8 mouse cellular contexts compared by ENCODE assay signal in the genomic region with DNA sequence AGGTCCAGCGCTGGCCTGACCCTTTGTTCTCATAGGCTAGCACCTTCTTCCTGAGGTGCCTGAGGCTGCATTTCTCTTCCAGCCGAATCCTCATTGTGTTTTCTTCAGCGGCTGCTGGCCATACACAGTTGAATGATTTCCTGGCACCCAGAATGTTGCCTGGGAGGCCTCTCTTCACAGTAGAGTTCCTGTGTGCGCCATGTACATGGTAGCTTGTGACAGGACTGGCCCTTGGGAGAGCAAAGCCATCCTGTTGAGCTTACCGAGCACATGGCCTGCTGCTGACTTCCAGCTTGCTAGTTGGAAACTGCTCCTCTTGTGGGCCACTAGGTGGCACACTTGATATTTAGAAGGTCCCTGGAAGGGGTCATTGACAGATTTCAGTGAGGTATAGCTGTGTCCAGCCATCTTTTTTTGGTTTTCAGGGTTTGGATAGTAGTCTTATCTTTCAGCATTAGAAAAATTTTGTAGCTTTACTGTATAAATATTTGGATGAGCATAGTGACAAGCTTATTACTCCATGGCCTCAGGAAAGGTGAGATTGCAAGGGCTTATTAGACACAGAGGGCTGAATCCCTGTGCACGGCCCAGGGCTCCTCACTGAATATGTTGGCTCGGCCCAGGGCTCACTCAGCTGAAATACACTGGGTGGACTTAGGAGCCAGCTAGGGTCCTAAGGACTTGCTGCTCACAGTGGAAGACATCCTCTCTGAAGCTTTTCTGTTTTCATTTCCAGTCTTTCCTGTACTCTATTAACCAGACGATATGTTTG. TPM values are rescaled to one million over a fixed set of nuclear protein-coding genes. Genes with fewer than 3 reads are reported as not detected.
DNase-seq lines count a peak whose midpoint lies in the region; ATAC-seq lines count a peak whose summit lies in the region.

No protein-coding gene starts in this region.

- no peak overlapping the region for H3K4me3 ChIP-seq in kidney, embryonic 15.5 days (replicated peaks)
- no peak overlapping the region for H3K4me3 ChIP-seq in midbrain, embryonic 10.5 days

- peak; percentile 36 to 75 for DNase-seq in adrenal gland, adult (ENCODE audit: inconsistent age in 2 of 2, low spot score in 1 of 2)
- DNase-seq in adrenal gland, adult 8-10 months = no peak
- peak; percentile 84 for DNase-seq in 3T3-L1 (ENCODE audit: low read depth, low spot score)
- peak; percentile 46 for DNase-seq in cerebellum, adult 11 months
- DNase-seq in midbrain, embryonic 10.5 days (ENCODE audit: low spot score) = peak; percentile 24
- no peak for DNase-seq in natural killer cell, adult 2 months (ENCODE audit: low spot score in 2 of 2)

- WGBS in kidney, embryonic 15.5 days = 62% methylated on average over 8 of the region's 8 CpGs
- 73% methylated on average over 8 of the region's 8 CpGs for WGBS in midbrain, embryonic 10.5 days

- no peaks in the 10 kb centered on the region for H3K4me1 ChIP-seq in kidney, embryonic 15.5 days
- no peaks in the 10 kb centered on the region for H3K4me1 ChIP-seq in midbrain, embryonic 10.5 days

- no peaks in the 10 kb centered on the region for H3K27me3 ChIP-seq in kidney, embryonic 15.5 days
- H3K27me3 ChIP-seq in midbrain, embryonic 10.5 days (ENCODE audit: low read depth, poor library complexity, severe bottlenecking) = no peaks in the 10 kb centered on the region

- no peak overlapping the region for H3K9ac ChIP-seq in kidney, embryonic 15.5 days

- no peaks in the 10 kb centered on the region for H3K9me3 ChIP-seq in kidney, embryonic 15.5 days (replicated peaks)
- no peaks in the 10 kb centered on the region for H3K9me3 ChIP-seq in midbrain, embryonic 10.5 days (replicated peaks)

- H3K36me3 ChIP-seq in kidney, embryonic 15.5 days = peaks cover 83% of the 10 kb centered on the region
- H3K36me3 ChIP-seq in midbrain, embryonic 10.5 days = peaks cover 87% of the 10 kb centered on the region

- ATAC-seq in granulocyte monocyte progenitor cell, adult 5-6 weeks (replicated peaks; ENCODE audit: poor library complexity, severe bottlenecking) = peak; percentile 63; the same call in 1 of the 2 replicates
- ATAC-seq in kidney, embryonic 15.5 days (replicated peaks; ENCODE audit: low FRiP score) = peak; percentile 56; the same call in 1 of the 2 replicates

- 0 out of 2 replicates have a peak overlapping the region, but pooled peaks have one; percentile 22 for H3K27ac ChIP-seq in kidney, embryonic 15.5 days
- H3K27ac ChIP-seq in midbrain, embryonic 10.5 days (replicated peaks) = no peak overlapping the region

- no peak overlapping the region for H3K4me2 ChIP-seq in kidney, embryonic 15.5 days

RNA-seq across cellular contexts. Expression of a gene that starts 28.5 kb away (rescaled TPM):
- 10 to 100 TPM; 16.5 to 40.8 (median 27.9) TPM for total RNA-seq in adrenal gland, adult 8-10 months (2022)
- total RNA-seq in granulocyte monocyte progenitor cell, adult 5-6 weeks (2014; fragmentation: Nextera tagmentation) = 12.9 and 16.4 TPM in 2 replicates
- 19.3 and 31.1 TPM in 2 replicates for total RNA-seq in granulocyte monocyte progenitor cell, adult 5-6 weeks (2017)
- polyA plus RNA-seq in kidney, embryonic 15.5 days (2015; fragmentation: Nextera tagmentation; extraction: Ambion mirVana) = 41.2 and 43.3 TPM in 2 replicates
- 53.2 and 64.6 TPM in 2 replicates for polyA plus RNA-seq in midbrain, embryonic 10.5 days (2016; fragmentation: Nextera tagmentation; extraction: Ambion mirVana)

RNA-seq across cellular contexts. Expression of a gene that starts 33.3 kb away (rescaled TPM):
- not detected for total RNA-seq in adrenal gland, adult 8-10 months (2022)
- total RNA-seq in granulocyte monocyte progenitor cell, adult 5-6 weeks (2014; fragmentation: Nextera tagmentation) = not detected in 2 replicates
- not detected in 2 replicates for total RNA-seq in granulocyte monocyte progenitor cell, adult 5-6 weeks (2017)
- 0.40 TPM in 1 of 2 replicates, not detected in the other for polyA plus RNA-seq in kidney, embryonic 15.5 days (2015; fragmentation: Nextera tagmentation; extraction: Ambion mirVana)
- polyA plus RNA-seq in midbrain, embryonic 10.5 days (2016; fragmentation: Nextera tagmentation; extraction: Ambion mirVana) = 0.27 and 0.30 TPM in 2 replicates

Comparison
In these comparisons a context has a peak if more than half of its experiments do, and no peak if none do; other contexts are left out.
1. DNase-seq: peak in adrenal gland, adult (2 of 2), 3T3-L1 (single experiment), cerebellum, adult 11 months (single experiment) and midbrain, embryonic 10.5 days (single experiment); none in adrenal gland, adult 8-10 months (single experiment) and natural killer cell, adult 2 months (0 of 2).